Mouse (Mus musculus) layer of hippocampus, adult 9-10 months (tissue): Measurements from ENCODE around the gene Aldh3b3.
"Not testable (repeated sequence)": the region's sequence is repeated elsewhere in the genome, so short reads cannot be mapped to it uniquely, and the experiment has no call there.

Source experiments
- DNase-seq: peaks from one replicate; pipeline ENCODE4 v3.0.0; 2022; ENCODE audit warnings: low spot score

Aldh3b3 gene

GRCm38 (mm10) chr19:3974608-3975007 is 16.2 kb downstream of the Aldh3b3 start:
- DNase-seq: not testable (repeated sequence)

- DNase-seq: no peak
These were observed 17.4 kb downstream of the Aldh3b3 start for GRCm38 (mm10) chr19:3975866-3976265.

DNA sequence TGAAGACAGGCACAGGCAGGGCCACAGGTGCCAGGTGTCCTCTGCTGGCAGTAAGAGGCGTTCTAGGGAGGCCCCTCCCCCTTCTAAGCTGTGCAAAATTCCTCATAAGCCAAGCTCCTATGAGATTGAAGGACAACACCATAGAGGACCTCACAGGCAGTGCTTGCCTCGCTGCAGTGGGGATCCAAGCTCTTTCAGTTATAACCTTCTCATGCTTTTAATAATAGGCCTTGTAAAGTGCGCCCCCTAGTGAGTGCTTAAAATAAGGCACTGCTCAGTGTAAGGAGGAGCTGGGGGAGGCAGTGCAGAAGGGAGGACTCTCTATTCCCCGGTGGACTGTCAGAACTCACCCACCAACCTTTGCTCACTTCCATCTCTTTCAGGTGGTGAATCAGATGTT is 21.9 kb downstream of the Aldh3b3 start:
- peak; percentile 85 for DNase-seq

DNA sequence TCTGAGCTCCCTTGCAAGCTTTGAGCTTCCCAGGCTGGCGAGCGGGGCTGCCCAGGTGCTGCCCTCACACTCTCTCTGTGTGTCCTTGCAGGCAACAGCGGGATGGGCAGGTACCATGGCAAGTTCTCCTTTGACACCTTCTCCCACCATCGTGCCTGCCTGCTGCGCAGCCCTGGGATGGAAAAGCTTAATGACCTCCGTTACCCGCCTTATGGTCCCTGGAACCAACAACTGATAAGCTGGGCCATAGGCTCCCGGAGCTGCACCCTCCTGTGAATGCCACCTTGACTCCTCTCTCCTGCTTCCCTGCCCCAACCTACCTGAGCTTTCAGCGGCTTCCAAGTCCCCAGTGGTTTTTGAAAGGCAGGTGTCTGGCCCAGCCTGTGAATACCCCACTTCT is 22.5 kb downstream of the Aldh3b3 start:
- no peak for DNase-seq

DNA sequence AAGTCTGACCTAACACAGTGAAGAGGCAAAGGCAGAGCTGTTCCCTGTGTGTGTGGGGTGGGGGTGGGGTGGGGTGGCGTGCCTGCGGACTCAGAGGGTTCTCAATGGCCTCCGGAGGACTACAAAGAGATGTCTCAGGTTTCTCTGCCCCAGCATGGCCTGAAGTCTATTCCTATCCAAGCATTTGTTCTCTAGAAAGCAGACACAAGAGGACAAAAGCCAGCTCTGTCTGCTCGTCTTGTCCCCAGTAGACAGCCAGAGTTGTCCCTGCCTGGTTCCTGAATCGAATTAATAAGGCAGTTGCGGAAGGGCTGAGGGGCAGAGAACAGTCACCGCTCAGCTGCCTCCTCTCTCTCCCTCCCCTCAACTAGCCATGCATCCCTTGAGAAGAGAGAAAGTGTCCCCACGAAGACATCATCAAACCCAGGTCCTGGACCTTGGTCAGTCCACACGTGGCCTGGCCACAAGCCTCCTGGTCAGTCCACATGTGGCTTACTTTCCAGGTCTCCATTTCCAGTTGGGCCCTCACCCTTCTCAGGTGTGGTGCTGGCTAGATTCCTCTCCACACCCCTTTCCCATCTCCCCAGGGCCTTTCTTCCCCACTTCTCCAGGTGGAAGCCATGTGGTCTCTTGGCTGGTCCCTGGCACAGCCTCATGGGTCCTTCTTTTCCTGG is 25.2 kb downstream of the Aldh3b3 start:
- no peak for DNase-seq

DNA sequence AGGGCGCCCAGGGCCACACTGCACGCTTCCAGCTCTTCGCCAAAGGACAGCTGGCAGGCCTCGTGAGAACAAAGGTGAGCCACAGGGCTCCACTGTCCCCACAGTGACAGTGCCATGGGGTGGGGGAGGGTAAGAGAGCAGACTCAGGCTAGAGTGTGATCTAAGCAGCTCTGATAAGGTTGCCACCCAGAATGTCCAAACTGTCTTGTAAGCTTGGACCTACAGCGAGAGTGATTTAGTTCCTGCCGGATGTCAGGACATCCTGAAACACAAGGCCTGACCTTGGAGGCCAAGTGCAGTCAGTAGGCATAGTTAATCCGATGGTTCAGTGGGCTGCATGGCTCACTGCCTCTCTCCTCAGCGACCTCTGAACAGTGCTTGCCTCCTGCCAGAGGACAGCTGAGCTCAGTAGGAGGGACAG is 26.8 kb downstream of the Aldh3b3 start:
- no peak for DNase-seq

- no peak for DNase-seq
These were observed 27.9 kb downstream of the Aldh3b3 start, which contains the start of gene Acy3 for GRCm38 (mm10) chr19:3986334-3986733. Gene Acy3 (plus strand): TSS chr19:3986570.

DNA sequence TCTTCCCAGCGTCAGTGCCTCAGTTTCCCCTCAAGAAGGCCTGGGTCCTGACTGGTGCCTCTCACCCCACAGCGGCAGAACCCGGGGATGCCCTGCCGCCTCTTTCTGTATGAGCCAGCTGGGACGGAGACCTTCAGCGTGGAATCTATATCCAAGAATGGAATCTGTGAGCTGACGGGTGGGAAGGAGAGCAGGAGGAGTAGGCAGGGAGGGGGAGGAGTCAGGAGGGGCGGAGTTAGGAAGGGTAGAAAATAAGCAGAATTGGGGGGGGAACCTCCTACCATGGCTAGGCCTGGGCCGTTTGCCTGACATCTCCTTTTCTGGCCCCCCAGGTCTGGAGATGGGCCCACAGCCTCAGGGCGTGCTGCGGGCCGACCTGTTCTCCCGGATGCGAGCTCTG is 29.6 kb downstream of the Aldh3b3 start:
- DNase-seq: no peak

DNA sequence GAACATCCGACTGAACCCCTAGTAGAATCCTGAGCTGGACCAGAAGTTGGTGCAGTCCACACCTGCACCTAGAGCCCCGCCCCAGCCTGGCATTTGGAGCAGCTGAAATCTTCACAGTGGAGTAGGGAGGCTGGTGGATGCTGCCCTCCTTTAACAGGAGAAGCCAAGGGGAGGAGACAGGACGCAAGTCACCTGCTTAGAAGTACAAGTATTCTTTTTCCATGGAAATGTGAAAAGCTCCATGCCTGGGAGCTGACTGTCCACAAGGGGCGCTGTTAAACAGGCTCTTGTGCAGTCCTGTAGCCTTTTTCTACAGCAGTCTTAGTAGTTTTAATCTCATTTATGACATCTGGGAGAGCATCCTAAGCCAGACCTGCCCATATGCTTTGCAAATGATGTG is 30.3 kb downstream of the Aldh3b3 start:
- no peak for DNase-seq

- DNase-seq: no peak
These were observed 32.4 kb downstream of the Aldh3b3 start for GRCm38 (mm10) chr19:3990804-3991203.

DNA sequence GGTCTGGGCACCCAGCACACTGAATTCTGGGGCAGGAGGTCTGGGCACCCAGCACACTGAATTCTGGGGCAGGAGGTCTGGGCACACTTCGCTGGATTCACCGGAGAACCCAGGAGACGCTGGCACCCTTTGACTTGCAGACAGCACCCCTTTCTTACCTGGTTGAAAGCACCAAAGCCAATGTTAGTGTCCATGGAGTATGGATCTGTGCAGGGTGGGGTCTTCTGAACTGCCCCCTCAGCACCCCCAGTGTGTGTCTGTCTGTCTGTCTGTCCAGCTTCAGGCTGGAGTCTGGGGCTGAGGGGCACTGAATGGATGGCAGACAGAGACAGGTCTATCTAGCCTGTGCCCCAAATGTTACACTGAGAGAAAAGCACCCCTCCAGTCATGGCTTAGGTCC is 33.1 kb downstream of the Aldh3b3 start:
- DNase-seq: no peak

DNA sequence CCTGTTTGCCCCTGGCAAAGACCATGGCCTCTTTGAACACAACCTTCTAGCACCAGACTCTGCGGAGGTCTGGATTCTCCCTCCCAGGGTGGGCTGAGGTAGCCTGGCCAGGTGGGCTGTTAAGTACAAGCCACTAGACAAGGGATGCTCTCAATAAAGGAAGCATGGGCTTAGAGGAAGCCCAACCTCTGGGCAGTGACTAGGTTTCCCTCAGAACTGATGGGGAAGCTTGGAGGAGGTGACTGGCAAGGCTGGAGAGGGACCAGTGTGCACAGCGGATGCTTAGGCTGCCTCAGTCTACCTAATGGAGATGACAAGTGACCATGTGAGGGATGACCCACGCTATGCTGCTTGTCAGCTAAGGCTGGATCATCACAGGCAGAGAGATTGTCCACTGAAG is 33.5 kb downstream of the Aldh3b3 start:
- DNase-seq: no peak

DNA sequence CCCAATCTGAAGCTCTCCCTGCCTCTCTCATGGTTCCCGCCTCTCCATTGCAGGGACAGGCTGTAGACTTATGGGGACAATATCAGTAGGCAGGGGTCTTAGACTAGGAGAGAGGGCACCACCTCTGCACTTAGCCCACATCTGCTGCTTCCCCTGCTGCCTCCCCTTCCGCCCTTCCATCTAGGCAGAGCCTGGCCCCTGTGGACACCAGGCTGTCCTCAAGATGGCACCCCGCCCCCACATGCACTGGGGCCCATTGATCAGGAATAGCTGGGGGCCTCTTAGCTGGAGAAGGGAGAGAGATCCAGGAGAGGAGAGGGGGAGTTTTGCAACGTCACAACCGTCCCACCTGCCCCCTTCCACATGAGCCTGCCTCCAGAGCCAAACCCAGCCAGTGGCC is 34.0 kb downstream of the Aldh3b3 start, which contains the start of gene Tbx10:
Tbx10 (plus strand) TSS at position 337 of the 400 bp plus-strand sequence.
- no peak for DNase-seq

DNA sequence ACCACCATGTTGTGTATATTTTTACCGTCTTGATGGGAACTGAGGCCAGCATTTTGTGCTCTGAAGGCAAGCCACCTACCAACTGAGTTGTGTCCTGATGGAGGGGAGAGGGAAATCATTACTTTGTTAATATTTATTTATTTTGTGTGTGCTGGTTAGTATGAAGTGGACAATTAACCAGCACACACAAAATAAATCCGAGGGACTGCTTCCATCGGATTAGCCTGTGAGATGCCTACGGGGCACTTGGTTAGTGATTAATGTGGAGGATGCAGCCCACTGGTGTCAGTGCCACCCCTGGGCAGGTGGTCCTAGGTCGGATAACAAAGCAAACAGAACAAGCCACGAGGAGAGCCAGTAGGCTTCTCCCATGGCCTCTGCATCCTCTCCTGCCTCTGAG is 36.5 kb downstream of the Aldh3b3 start:
- DNase-seq: no peak

DNA sequence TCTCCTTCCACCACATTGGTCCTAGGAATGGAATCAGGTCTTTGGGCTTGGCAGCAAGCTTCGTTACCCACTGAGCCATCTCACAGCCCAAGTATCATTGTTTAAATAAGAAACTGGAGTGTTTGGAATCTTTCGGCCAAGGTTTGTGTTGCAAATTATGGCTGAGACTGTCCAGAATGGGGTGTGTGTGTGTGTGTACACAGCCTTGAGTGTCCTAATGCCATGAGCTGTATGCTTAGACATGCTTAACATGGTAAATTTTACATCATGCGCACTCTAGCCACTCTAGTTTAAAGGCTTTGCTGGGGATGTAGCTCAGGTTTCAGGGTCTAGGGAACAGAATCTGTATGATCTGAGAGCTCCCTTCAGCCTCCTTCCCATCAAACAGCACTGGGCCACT is 37.1 kb downstream of the Aldh3b3 start:
- DNase-seq: no peak

DNA sequence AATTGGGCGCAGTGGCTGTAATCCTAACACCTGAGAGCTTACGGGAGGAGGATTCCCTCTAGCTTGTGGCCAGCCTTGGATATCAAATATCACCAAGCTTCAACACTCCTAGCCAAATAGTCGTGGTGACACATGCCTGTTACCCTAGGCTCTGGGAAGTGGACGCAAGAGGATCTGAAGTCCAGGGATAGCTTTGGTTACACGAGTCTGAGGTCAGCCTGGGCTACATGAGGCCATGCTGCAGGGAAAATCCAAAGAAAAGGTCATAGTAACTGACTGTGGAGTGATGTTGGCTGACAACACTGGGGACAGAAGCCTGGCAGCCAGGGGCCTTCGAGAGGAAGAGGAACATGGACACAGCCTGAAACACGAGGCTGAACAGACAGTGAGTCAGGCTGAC is 37.7 kb downstream of the Aldh3b3 start:
- DNase-seq: no peak

DNA sequence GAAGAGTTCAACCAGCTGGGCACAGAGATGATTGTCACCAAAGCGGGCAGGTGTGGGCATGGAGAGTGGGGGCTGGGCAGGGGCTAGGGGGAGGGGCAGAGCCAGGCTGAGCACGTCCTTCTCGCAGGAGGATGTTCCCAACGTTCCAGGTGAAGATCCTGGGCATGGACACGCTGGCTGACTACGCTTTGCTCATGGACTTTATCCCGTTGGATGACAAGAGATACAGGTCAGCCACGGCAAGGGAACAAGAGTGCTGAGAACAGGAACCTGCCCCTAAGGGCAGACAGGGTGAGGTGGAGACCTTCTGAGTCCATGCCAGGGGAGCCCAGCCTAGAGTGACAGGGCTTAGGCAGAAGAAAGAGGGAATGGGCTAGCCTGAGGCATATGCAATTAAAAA is 38.3 kb downstream of the Aldh3b3 start:
- no peak for DNase-seq

DNA sequence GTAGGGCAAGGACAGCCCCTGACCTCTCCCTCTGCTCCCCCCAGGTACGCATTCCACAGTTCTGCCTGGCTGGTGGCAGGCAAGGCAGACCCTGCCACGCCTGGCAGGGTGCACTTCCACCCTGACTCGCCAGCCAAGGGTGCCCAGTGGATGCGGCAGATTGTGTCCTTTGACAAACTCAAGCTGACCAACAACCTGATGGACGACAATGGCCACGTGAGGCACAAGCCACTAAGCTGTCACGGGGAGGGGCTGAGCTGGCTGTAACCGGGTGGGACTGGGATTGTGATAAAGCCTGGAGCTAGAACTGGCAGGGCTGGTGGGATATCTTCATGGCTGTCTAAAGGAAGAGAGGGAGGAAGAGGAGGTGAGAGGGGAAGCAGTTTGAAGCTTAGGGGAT is 38.8 kb downstream of the Aldh3b3 start:
- DNase-seq: no peak

DNA sequence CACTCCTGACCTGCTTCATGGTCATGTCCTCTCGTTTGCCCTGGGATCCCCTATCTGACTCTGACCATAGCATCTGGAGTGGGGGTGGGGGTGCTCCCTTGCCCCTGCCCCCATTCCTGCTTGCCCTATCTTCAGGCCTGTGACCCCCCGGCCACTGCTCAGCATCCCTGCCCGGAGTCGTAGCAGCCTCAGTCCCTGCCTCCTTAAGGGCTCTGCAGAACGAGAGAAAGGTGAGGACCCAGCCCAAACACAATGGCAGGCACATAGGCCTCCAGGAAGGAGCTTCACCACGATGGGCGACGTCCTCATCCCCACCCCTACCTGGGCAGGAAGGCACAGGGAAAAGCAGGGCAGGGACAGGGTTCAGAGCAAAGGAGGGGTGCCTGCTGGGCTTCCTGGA is 39.9 kb downstream of the Aldh3b3 start:
- no peak for DNase-seq

GRCm38 (mm10) chr19:3999121-3999730 is 40.8 kb downstream of the Aldh3b3 start:
- DNase-seq: no peak

GRCm38 (mm10) chr19:4000119-4000900 is 41.9 kb downstream of the Aldh3b3 start, which contains the start of the genes Nudt8 and Gm49405:
Gene Nudt8 (plus strand): TSS chr19:4000580.
Gene Gm49405 (plus strand): TSS chr19:4000626.
- peak; percentile 98 for DNase-seq

DNA sequence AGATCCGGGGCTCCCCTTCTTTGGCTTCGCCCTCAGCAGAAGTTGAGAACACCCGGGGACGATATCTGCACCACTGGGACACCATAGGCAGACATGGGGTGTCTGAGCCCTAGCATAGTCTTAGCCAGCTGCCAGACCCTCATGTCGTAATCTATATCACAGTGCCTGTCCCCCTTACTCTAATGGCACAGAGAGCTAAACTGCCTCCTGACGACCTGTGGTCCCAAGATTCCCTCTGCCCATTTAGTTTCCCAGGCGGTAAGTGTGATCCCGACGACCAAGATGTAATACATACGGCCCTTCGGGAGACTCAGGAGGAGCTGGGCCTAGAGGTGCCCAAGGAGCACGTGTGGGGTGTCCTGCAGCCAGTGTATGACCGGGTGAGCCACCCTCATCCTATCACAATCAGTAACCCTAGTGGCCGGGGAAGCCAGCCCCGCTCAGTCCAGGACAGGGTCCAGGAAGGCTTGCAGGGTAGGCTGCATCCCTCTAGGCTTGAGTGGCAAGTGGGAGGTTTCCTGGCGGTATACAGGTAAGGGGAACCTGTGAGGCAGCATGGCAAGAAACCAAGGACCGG is 42.6 kb downstream of the Aldh3b3 start:
- DNase-seq: no peak

DNA sequence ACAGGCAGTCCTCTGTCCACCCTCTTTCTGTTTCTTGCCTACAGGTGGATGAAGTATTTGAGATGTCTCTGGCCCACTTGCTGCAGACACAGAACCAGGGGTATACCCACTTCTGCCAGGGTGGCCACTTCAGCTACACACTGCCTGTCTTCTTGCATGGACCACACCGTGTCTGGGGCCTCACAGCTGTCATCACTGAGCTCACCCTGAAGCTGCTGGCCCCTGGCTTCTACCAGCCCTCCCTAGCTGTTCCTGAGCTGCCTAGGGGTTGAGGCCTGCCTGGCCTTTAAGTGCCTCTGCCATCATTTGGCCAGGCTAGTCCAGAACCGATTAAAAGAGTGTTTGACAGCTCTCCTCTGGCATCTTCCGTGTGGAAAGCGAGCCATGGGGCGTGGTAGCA is 43.3 kb downstream of the Aldh3b3 start:
- DNase-seq: no peak
